Comparison of ENCODE assay signal across 27 mouse cellular contexts in the genomic region with DNA sequence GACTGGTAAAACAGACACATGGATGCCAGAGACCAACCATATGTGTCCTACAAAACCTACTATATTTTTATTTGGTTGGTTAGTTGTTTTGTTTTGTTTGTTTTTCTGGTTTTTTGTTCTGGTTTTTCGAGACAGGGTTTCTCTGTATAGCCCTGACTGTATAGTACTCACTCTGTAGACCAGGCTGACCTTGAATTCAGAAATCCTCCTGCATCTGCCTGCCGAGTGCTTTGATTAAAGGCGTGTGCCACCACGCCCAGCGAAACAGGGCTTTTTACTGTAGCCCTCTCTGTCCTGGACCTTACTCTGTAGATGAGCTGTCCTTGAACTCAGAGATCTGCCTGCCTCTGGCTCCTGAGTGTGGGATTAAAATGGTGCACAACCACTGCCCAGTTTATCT. TPM values are rescaled to one million over a fixed set of nuclear protein-coding genes. Genes with fewer than 3 reads are reported as not detected.
DNase-seq lines count a peak whose midpoint lies in the region; ATAC-seq lines count a peak whose summit lies in the region.
"Had no signal": no experiment of that assay in that cellular context is flagged by ENCODE, and none has a peak within 500 bp of the region (broad histone marks: within the 10 kb centered on the region; RNA-seq: fewer than 3 reads in every experiment).

No protein-coding gene starts in this region.

- no peak overlapping the region for H3K27ac ChIP-seq in heart, embryonic 10.5 days
- no peak overlapping the region for H3K27ac ChIP-seq in liver, embryonic 12.5 days
- H3K27ac ChIP-seq in hindbrain, embryonic 16.5 days (ENCODE audit: low read depth, low read length), result no peak overlapping the region
- H3K27ac ChIP-seq: embryonic facial prominence, embryonic 15.5 days; forebrain, embryonic 10.5 days; hindbrain, embryonic 12.5 days had no signal

- peaks cover 13% of the 10 kb centered on the region for H3K4me1 ChIP-seq in heart, embryonic 10.5 days
- peaks cover 17% of the 10 kb centered on the region for H3K4me1 ChIP-seq in liver, embryonic 12.5 days
- peaks cover 11% of the 10 kb centered on the region for H3K4me1 ChIP-seq in hindbrain, embryonic 16.5 days (ENCODE audit: control insufficient read depth, insufficient read depth, low read depth, low read length)

- DNase-seq in heart, embryonic 10.5 days (ENCODE audit: low spot score), result peak; percentile 56
- no peak for DNase-seq in heart, postnatal 25 days (ENCODE audit: low spot score)
- DNase-seq in liver, result no peak
- peak; percentile 21 for DNase-seq in A20 (ENCODE audit: low read depth, low spot score)
- peak; percentile 35 for DNase-seq in ZHBTc4 (ENCODE audit: low read depth, low spot score)
- DNase-seq: adrenal gland, postnatal 10 days; cerebellum, adult 11 months; cerebellum, adult 8-10 months; embryo, embryonic 11 days; gastrocnemius, postnatal 10 days; heart, adult 18-20 months; heart, postnatal 36 days had no signal

- no peak for ATAC-seq in liver, embryonic 12.5 days
- no peak for ATAC-seq in hindbrain, embryonic 16.5 days
- ATAC-seq: forebrain, embryonic 14.5 days had no signal

- no peak overlapping the region for H3K9ac ChIP-seq in liver, embryonic 12.5 days
- H3K9ac ChIP-seq in hindbrain, embryonic 16.5 days (ENCODE audit: low read depth, low read length), result no peak overlapping the region

- H3K27me3 ChIP-seq in heart, embryonic 10.5 days (ENCODE audit: insufficient read depth, poor library complexity, severe bottlenecking), result no peaks in the 10 kb centered on the region
- no peaks in the 10 kb centered on the region for H3K27me3 ChIP-seq in liver, embryonic 12.5 days (replicated peaks)
- no peaks in the 10 kb centered on the region for H3K27me3 ChIP-seq in hindbrain, embryonic 16.5 days (replicated peaks; ENCODE audit: control insufficient read depth, insufficient read depth, low read length)
- H3K27me3 ChIP-seq: embryonic facial prominence, embryonic 15.5 days; hindbrain, embryonic 12.5 days had no signal

- H3K9me3 ChIP-seq in heart, embryonic 10.5 days, result no peaks in the 10 kb centered on the region
- H3K9me3 ChIP-seq in liver, embryonic 12.5 days (replicated peaks), result no peaks in the 10 kb centered on the region
- no peaks in the 10 kb centered on the region for H3K9me3 ChIP-seq in hindbrain, embryonic 16.5 days (ENCODE audit: control insufficient read depth, low read length)
- H3K9me3 ChIP-seq: embryonic facial prominence, embryonic 15.5 days; forebrain, embryonic 10.5 days; G1E; hindbrain, embryonic 12.5 days had no signal

- WGBS in heart, embryonic 10.5 days, result 95% methylated on average over 5 of the region's 5 CpGs
- 83% methylated on average over 5 of the region's 5 CpGs for WGBS in liver, embryonic 12.5 days (ENCODE audit: insufficient replicate concordance)
- 97% methylated on average over 5 of the region's 5 CpGs for WGBS in hindbrain, embryonic 16.5 days

- intact Hi-C loops in heart, postnatal 25 days (cut with DNase I), result no loop called here

- peaks cover 60% of the 10 kb centered on the region for H3K36me3 ChIP-seq in heart, embryonic 10.5 days
- peaks cover 63% of the 10 kb centered on the region for H3K36me3 ChIP-seq in liver, embryonic 12.5 days
- H3K36me3 ChIP-seq in hindbrain, embryonic 16.5 days (ENCODE audit: control insufficient read depth, insufficient read depth, low read length), result peaks cover 30% of the 10 kb centered on the region

- no peak overlapping the region for H3K4me3 ChIP-seq in heart, embryonic 10.5 days
- H3K4me3 ChIP-seq in liver, embryonic 12.5 days, result peak overlapping the region; percentile 86; the same call in 1 of the 2 replicates
- no peak overlapping the region for H3K4me3 ChIP-seq in hindbrain, embryonic 16.5 days (ENCODE audit: low read length)

- H3K4me2 ChIP-seq in liver, embryonic 12.5 days, result no peak overlapping the region
- H3K4me2 ChIP-seq in hindbrain, embryonic 16.5 days (ENCODE audit: low read length), result no peak overlapping the region

RNA-seq across cellular contexts. Expression of gene Brd9, which starts 1.5 kb away (rescaled TPM):
- 38.4 and 43.5 TPM in 2 replicates for polyA plus RNA-seq in heart, embryonic 10.5 days (2016; fragmentation: Nextera tagmentation; extraction: Ambion mirVana)
- total RNA-seq in heart, postnatal 25 days (2021), result 10 to 100 TPM; 22.9 to 23.9 TPM
- polyA plus RNA-seq in liver, embryonic 12.5 days (2016; fragmentation: Nextera tagmentation; extraction: Ambion mirVana), result 19.9 and 20.2 TPM in 2 replicates
- polyA plus RNA-seq in hindbrain, embryonic 16.5 days (2015; fragmentation: Nextera tagmentation; extraction: Ambion mirVana), result 78.4 and 86.8 TPM in 2 replicates

RNA-seq across cellular contexts. Expression of gene Trip13, which starts 1.5 kb away (rescaled TPM):
- 52.7 and 62.5 TPM in 2 replicates for polyA plus RNA-seq in heart, embryonic 10.5 days (2016; fragmentation: Nextera tagmentation; extraction: Ambion mirVana)
- total RNA-seq in heart, postnatal 25 days (2021), result under 1 TPM; 0.17 to 0.39 TPM
- 37.6 and 38.6 TPM in 2 replicates for polyA plus RNA-seq in liver, embryonic 12.5 days (2016; fragmentation: Nextera tagmentation; extraction: Ambion mirVana)
- 11.5 and 12.2 TPM in 2 replicates for polyA plus RNA-seq in hindbrain, embryonic 16.5 days (2015; fragmentation: Nextera tagmentation; extraction: Ambion mirVana)

RNA-seq across cellular contexts. Expression of gene Zdhhc11, which starts 24.6 kb away (rescaled TPM):
- not detected in 2 replicates for polyA plus RNA-seq in heart, embryonic 10.5 days (2016; fragmentation: Nextera tagmentation; extraction: Ambion mirVana)
- not detected for total RNA-seq in heart, postnatal 25 days (2021)
- not detected in 2 replicates for polyA plus RNA-seq in liver, embryonic 12.5 days (2016; fragmentation: Nextera tagmentation; extraction: Ambion mirVana)
- polyA plus RNA-seq in hindbrain, embryonic 16.5 days (2015; fragmentation: Nextera tagmentation; extraction: Ambion mirVana), result not detected in 2 replicates
- total RNA-seq: adrenal gland, postnatal 10 days; adrenal gland, postnatal 4 days; common myeloid progenitor, adult 5-6 weeks; G1E; gastrocnemius, postnatal 10 days; gastrocnemius, postnatal 4 days; heart, adult 18-20 months; heart, postnatal 36 days had no signal
- polyA plus RNA-seq: embryonic facial prominence, embryonic 11.5 days; embryonic facial prominence, embryonic 15.5 days; erythroblast, embryonic 14.5 days; forebrain, embryonic 10.5 days; forebrain, embryonic 14.5 days; frontal cortex, adult 2 months; G1E; heart, embryonic 11.5 days; heart, embryonic 16.5 days; hindbrain, embryonic 12.5 days had no signal

Comparison
In these comparisons a context has a peak if more than half of its experiments do, and no peak if none do; other contexts are left out.
1. DNase-seq: peak in heart, embryonic 10.5 days (single experiment), A20 (single experiment) and ZHBTc4 (single experiment); none in heart, postnatal 25 days (single experiment) and liver (single experiment).